Mouse (Mus musculus): ENCODE measurements around the gene Clcn1. TPM values are rescaled to one million over a fixed set of nuclear protein-coding genes. Genes with fewer than 3 reads are reported as not detected.

The Clcn1 gene
- total and polyA plus RNA-seq, 2 experiments = 0.02 to 0.09 TPM

GRCm38 (mm10) chr6:42356913-42357312, 70.4 kb downstream of the Clcn1 start:
- H3K36me3 ChIP-seq (ENCODE audit: control insufficient read depth, insufficient read depth, low read length) = peaks cover 46% of the 10 kb centered on the region
- H3K9ac ChIP-seq (ENCODE audit: low read depth, low read length) = no peak overlapping the region
- 93% methylated on average over 5 of the region's 5 CpGs for WGBS
- H3K79me2 ChIP-seq (ENCODE audit: control insufficient read depth, insufficient read depth, low read length) = no peaks in the 10 kb centered on the region
- TF ChIP-seq POLR2A (IDR thresholded peaks at IDR 0.05; ENCODE audit: extremely low read depth, insufficient read depth, low read length) = no peak
- no peak for TF ChIP-seq CTCF (IDR thresholded peaks at IDR 0.05; ENCODE audit: low read depth, low read length)
- no peak overlapping the region for H3K4me3 ChIP-seq (ENCODE audit: insufficient read depth, low read depth, low read length)
- peaks cover 14% of the 10 kb centered on the region for H3K4me1 ChIP-seq (ENCODE audit: control insufficient read depth, insufficient read depth, low read length)
- DNase-seq (ENCODE audit: extremely low read depth, low read depth, low spot score) = no peak
- no peaks in the 10 kb centered on the region for H3K27me3 ChIP-seq (ENCODE audit: control insufficient read depth, insufficient read depth, low read length)
- H3K27ac ChIP-seq (replicated peaks; ENCODE audit: insufficient read depth, low read depth, low read length) = no peak overlapping the region

GRCm38 (mm10) chr6:42357901-42358300, 71.4 kb downstream of the Clcn1 start:
- Histone ChIP-seq H3K27me3 (ENCODE audit: control insufficient read depth, insufficient read depth, low read length) (no peaks in the 10 kb centered on the region), H3K4me1 (ENCODE audit: control insufficient read depth, insufficient read depth, low read length) (peaks cover 18% of the 10 kb centered on the region), H3K9ac (ENCODE audit: low read depth, low read length) (no peak overlapping the region), H3K79me2 (ENCODE audit: control insufficient read depth, insufficient read depth, low read length) (no peaks in the 10 kb centered on the region), H3K27ac (replicated peaks; ENCODE audit: insufficient read depth, low read depth, low read length) (no peak overlapping the region), H3K36me3 (ENCODE audit: control insufficient read depth, insufficient read depth, low read length) (peaks cover 47% of the 10 kb centered on the region), H3K4me3 (ENCODE audit: insufficient read depth, low read depth, low read length) (no peak overlapping the region)
- TF ChIP-seq CTCF (IDR thresholded peaks at IDR 0.05; ENCODE audit: low read depth, low read length) = no peak
- no peak for TF ChIP-seq POLR2A (IDR thresholded peaks at IDR 0.05; ENCODE audit: extremely low read depth, insufficient read depth, low read length)
- WGBS = 93% methylated on average over 6 of the region's 6 CpGs
- no peak for DNase-seq (ENCODE audit: extremely low read depth, low read depth, low spot score)

- no peak for TF ChIP-seq CTCF (IDR thresholded peaks at IDR 0.05; ENCODE audit: low read depth, low read length)
- no peak for TF ChIP-seq POLR2A (IDR thresholded peaks at IDR 0.05; ENCODE audit: extremely low read depth, insufficient read depth, low read length)
- Histone ChIP-seq H3K79me2 (ENCODE audit: control insufficient read depth, insufficient read depth, low read length) (no peaks in the 10 kb centered on the region), H3K27me3 (ENCODE audit: control insufficient read depth, insufficient read depth, low read length) (no peaks in the 10 kb centered on the region), H3K9ac (ENCODE audit: low read depth, low read length) (no peak overlapping the region), H3K4me3 (ENCODE audit: insufficient read depth, low read depth, low read length) (no peak overlapping the region), H3K36me3 (ENCODE audit: control insufficient read depth, insufficient read depth, low read length) (peaks cover 50% of the 10 kb centered on the region), H3K27ac (replicated peaks; ENCODE audit: insufficient read depth, low read depth, low read length) (peak overlapping the region; percentile 18; the same call in 1 of the 2 replicates), H3K4me1 (ENCODE audit: control insufficient read depth, insufficient read depth, low read length) (peaks cover 15% of the 10 kb centered on the region)
- DNase-seq (ENCODE audit: extremely low read depth, low read depth, low spot score) = no peak
- WGBS = 85% methylated on average over 12 of the region's 12 CpGs
Measured at GRCm38 (mm10) chr6:42358901-42359300, 72.4 kb downstream of the Clcn1 start.

- no peaks in the 10 kb centered on the region for H3K79me2 ChIP-seq (ENCODE audit: control insufficient read depth, insufficient read depth, low read length)
- H3K36me3 ChIP-seq (ENCODE audit: control insufficient read depth, insufficient read depth, low read length) = peaks cover 55% of the 10 kb centered on the region
- TF ChIP-seq POLR2A (IDR thresholded peaks at IDR 0.05; ENCODE audit: extremely low read depth, insufficient read depth, low read length) = no peak
- no peak for TF ChIP-seq CTCF (IDR thresholded peaks at IDR 0.05; ENCODE audit: low read depth, low read length)
- H3K4me1 ChIP-seq (ENCODE audit: control insufficient read depth, insufficient read depth, low read length) = peaks cover 11% of the 10 kb centered on the region
- 64% methylated on average over 9 of the region's 9 CpGs for WGBS
- no peak overlapping the region for H3K9ac ChIP-seq (ENCODE audit: low read depth, low read length)
- DNase-seq (ENCODE audit: extremely low read depth, low read depth, low spot score) = no peak
- no peak overlapping the region for H3K4me3 ChIP-seq (ENCODE audit: insufficient read depth, low read depth, low read length)
- H3K27me3 ChIP-seq (ENCODE audit: control insufficient read depth, insufficient read depth, low read length) = no peaks in the 10 kb centered on the region
- H3K27ac ChIP-seq (replicated peaks; ENCODE audit: insufficient read depth, low read depth, low read length) = peak overlapping the region; percentile 51
Measured at GRCm38 (mm10) chr6:42359364-42360147, 73.1 kb downstream of the Clcn1 start.

- Histone ChIP-seq H3K79me2 (ENCODE audit: control insufficient read depth, insufficient read depth, low read length) (no peaks in the 10 kb centered on the region), H3K27ac (replicated peaks; ENCODE audit: insufficient read depth, low read depth, low read length) (no peak overlapping the region), H3K4me3 (ENCODE audit: insufficient read depth, low read depth, low read length) (no peak overlapping the region), H3K36me3 (ENCODE audit: control insufficient read depth, insufficient read depth, low read length) (peaks cover 55% of the 10 kb centered on the region), H3K4me1 (ENCODE audit: control insufficient read depth, insufficient read depth, low read length) (peaks cover 9% of the 10 kb centered on the region), H3K9ac (ENCODE audit: low read depth, low read length) (no peak overlapping the region), H3K27me3 (ENCODE audit: control insufficient read depth, insufficient read depth, low read length) (no peaks in the 10 kb centered on the region)
- DNase-seq (ENCODE audit: extremely low read depth, low read depth, low spot score) = no peak
- no peak for TF ChIP-seq POLR2A (IDR thresholded peaks at IDR 0.05; ENCODE audit: extremely low read depth, insufficient read depth, low read length)
- TF ChIP-seq CTCF (IDR thresholded peaks at IDR 0.05; ENCODE audit: low read depth, low read length) = no peak
- WGBS = 90% methylated on average over 6 of the region's 6 CpGs
Measured at GRCm38 (mm10) chr6:42360231-42360840, 73.9 kb downstream of the Clcn1 start.
